Mouse (Mus musculus): ENCODE results near the gene Ptprc. TPM values are rescaled to one million over a fixed set of nuclear protein-coding genes. Genes with fewer than 3 reads are reported as not detected.

Ptprc gene
- polyA plus RNA-seq, 1 experiment: 12.6 TPM

GRCm38 (mm10) chr1:138154185-138154785, 21.2 kb downstream of the Ptprc start:
- no peak for DNase-seq (ENCODE audit: low read depth, low spot score)
- 42% methylated on average over 1 of the region's 1 CpGs for WGBS

GRCm38 (mm10) chr1:138153126-138153525, 22.4 kb downstream of the Ptprc start:
- no peak for DNase-seq (ENCODE audit: low read depth, low spot score)
- WGBS: 62% methylated on average over 4 of the region's 4 CpGs

- no peak for DNase-seq (ENCODE audit: low read depth, low spot score)
- 28% methylated on average over 4 of the region's 4 CpGs for WGBS
Measured at GRCm38 (mm10) chr1:138148844-138149243, 26.7 kb downstream of the Ptprc start.

GRCm38 (mm10) chr1:138145571-138145970, 29.9 kb downstream of the Ptprc start:
- 63% methylated on average over 2 of the region's 2 CpGs for WGBS
- no peak for DNase-seq (ENCODE audit: low read depth, low spot score)

- WGBS: 75% methylated on average over 3 of the region's 3 CpGs
Measured at GRCm38 (mm10) chr1:138145148-138145547, 30.4 kb downstream of the Ptprc start.

GRCm38 (mm10) chr1:138144365-138144764, 31.1 kb downstream of the Ptprc start:
- no peak for DNase-seq (ENCODE audit: low read depth, low spot score)
- WGBS: 66% methylated on average over 5 of the region's 5 CpGs

More at GRCm38 (mm10) chr1:138145148-138145547, 30.4 kb downstream of the Ptprc start:
- DNase-seq (ENCODE audit: low read depth, low spot score): no peak

GRCm38 (mm10) chr1:138140769-138141168, 34.7 kb downstream of the Ptprc start:
- no peak for DNase-seq (ENCODE audit: low read depth, low spot score)
- WGBS: 83% methylated on average over 4 of the region's 4 CpGs

- WGBS: 77% methylated on average over 4 of the region's 4 CpGs
- no peak for DNase-seq (ENCODE audit: low read depth, low spot score)
Measured at GRCm38 (mm10) chr1:138137696-138138095, 37.8 kb downstream of the Ptprc start.

GRCm38 (mm10) chr1:138137024-138137577, 38.4 kb downstream of the Ptprc start:
- WGBS: 94% methylated on average over 6 of the region's 6 CpGs
- no peak for DNase-seq (ENCODE audit: low read depth, low spot score)

GRCm38 (mm10) chr1:138136373-138136779, 39.1 kb downstream of the Ptprc start:
- 60% methylated on average over 17 of the region's 17 CpGs for WGBS
- DNase-seq (ENCODE audit: low read depth, low spot score): no peak

- 70% methylated on average over 9 of the region's 9 CpGs for WGBS
- DNase-seq (ENCODE audit: low read depth, low spot score): no peak
Measured at GRCm38 (mm10) chr1:138135637-138136372, 39.7 kb downstream of the Ptprc start.

GRCm38 (mm10) chr1:138135117-138135516, 40.4 kb downstream of the Ptprc start:
- no peak for DNase-seq (ENCODE audit: low read depth, low spot score)

- 77% methylated on average over 6 of the region's 6 CpGs for WGBS
- DNase-seq (ENCODE audit: low read depth, low spot score): no peak
Measured at GRCm38 (mm10) chr1:138134324-138134723, 41.2 kb downstream of the Ptprc start.

- no peak for DNase-seq (ENCODE audit: low read depth, low spot score)
- 67% methylated on average over 2 of the region's 2 CpGs for WGBS
Measured at GRCm38 (mm10) chr1:138131739-138132138, 43.8 kb downstream of the Ptprc start.

GRCm38 (mm10) chr1:138130145-138130544, 45.4 kb downstream of the Ptprc start:
- no peak for DNase-seq (ENCODE audit: low read depth, low spot score)
- WGBS: 32% methylated on average over 4 of the region's 4 CpGs

GRCm38 (mm10) chr1:138126843-138127242, 48.7 kb downstream of the Ptprc start:
- no peak for DNase-seq (ENCODE audit: low read depth, low spot score)
- 63% methylated on average over 8 of the region's 8 CpGs for WGBS

GRCm38 (mm10) chr1:138125281-138125680, 50.2 kb downstream of the Ptprc start:
- 58% methylated on average over 1 of the region's 1 CpGs for WGBS
- DNase-seq (ENCODE audit: low read depth, low spot score): no peak

- WGBS: 43% methylated on average over 3 of the region's 3 CpGs
- DNase-seq (ENCODE audit: low read depth, low spot score): no peak
Measured at GRCm38 (mm10) chr1:138123866-138124265, 51.6 kb downstream of the Ptprc start.

- DNase-seq (ENCODE audit: low read depth, low spot score): no peak
- 57% methylated on average over 12 of the region's 12 CpGs for WGBS
Measured at GRCm38 (mm10) chr1:138119895-138120294, 55.6 kb downstream of the Ptprc start.

GRCm38 (mm10) chr1:138093219-138093618, 82.3 kb downstream of the Ptprc start:
- no peak for DNase-seq (ENCODE audit: low read depth, low spot score)
- 51% methylated on average over 1 of the region's 1 CpGs for WGBS

- WGBS: 16% methylated on average over 1 of the region's 1 CpGs
- no peak for DNase-seq (ENCODE audit: low read depth, low spot score)
Measured at GRCm38 (mm10) chr1:138085810-138086209, 89.7 kb downstream of the Ptprc start.

Measured in large intestine, adult 2 months (tissue).